Mouse (Mus musculus): ENCODE measurements at regions not wholly inside any gene's neighbourhood (a gene's known extent, or its start where the extent isn't known, plus 50 kb on each side); places are given as distances from the start of the nearest gene placed in this dataset.

DNA sequence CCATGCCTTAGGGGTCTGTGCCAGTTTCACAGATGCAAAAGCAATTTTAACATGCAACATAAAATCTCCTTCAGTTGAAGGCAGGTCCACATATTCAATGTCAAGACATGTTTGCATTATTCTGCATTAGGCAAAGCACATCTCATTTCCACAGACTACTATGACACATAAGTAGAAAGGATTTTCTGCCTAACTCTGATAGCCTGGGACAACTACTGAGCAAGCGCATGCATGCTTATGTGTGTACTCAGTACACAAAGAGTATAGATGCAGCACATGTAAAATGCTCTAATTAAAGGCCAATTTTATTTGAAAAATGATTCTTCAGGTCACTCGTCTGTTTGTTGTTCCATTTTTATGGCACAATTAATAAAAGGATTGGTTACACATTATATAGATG, 707.2 kb upstream of the Fam84a start:
- Histone ChIP-seq H3K4me2 (no peak overlapping the region), H3K27ac (ENCODE audit: low read depth, low read length) (no peak overlapping the region), H3K9me3 (ENCODE audit: control insufficient read depth, low read length) (no peaks in the 10 kb centered on the region), H3K36me3 (ENCODE audit: control insufficient read depth, insufficient read depth, low read length) (no peaks in the 10 kb centered on the region), H3K27me3 (ENCODE audit: control insufficient read depth, insufficient read depth, low read length) (no peaks in the 10 kb centered on the region), H3K4me1 (ENCODE audit: control insufficient read depth, insufficient read depth, low read length) (no peaks in the 10 kb centered on the region), H3K4me3 (ENCODE audit: low read depth, low read length) (no peak overlapping the region), H3K9ac (ENCODE audit: low read length) (no peak overlapping the region)
- DNase-seq (ENCODE audit: low spot score, missing footprints) (no peak), ATAC-seq (ENCODE audit: low FRiP score) (no peak)
- 86% methylated on average over 2 of the region's 2 CpGs for WGBS

DNA sequence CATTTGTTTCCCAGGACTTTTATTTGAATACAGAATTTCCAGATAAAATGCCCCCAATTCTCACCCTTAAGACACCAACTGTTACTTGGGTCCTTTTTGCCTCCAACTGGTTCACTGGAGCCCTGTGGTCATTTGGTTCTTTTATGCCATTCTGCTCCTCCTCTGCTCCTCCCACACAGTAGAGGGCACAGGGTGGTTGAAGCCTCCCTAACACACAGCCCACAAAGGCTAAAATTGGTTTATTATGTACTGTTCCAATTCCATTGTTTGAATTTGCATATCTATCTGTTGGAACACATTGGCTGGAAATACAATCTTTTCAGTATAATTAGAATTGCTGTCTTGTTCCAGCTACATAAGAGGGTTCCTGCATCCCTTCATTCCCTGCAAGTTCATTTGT, 683.7 kb upstream of the Fam84a start:
- no peaks in the 10 kb centered on the region for H3K9me3 ChIP-seq (ENCODE audit: control insufficient read depth, low read length)
- no peaks in the 10 kb centered on the region for H3K4me1 ChIP-seq (ENCODE audit: control insufficient read depth, insufficient read depth, low read length)
- H3K36me3 ChIP-seq (ENCODE audit: control insufficient read depth, insufficient read depth, low read length): no peaks in the 10 kb centered on the region
- ATAC-seq (ENCODE audit: low FRiP score) (no peak), DNase-seq (ENCODE audit: low spot score, missing footprints) (no peak)
- no peak overlapping the region for H3K4me2 ChIP-seq
- no peak overlapping the region for H3K4me3 ChIP-seq (ENCODE audit: low read depth, low read length)
- no peaks in the 10 kb centered on the region for H3K27me3 ChIP-seq (ENCODE audit: control insufficient read depth, insufficient read depth, low read length)
- H3K9ac ChIP-seq (ENCODE audit: low read length): no peak overlapping the region
- no peak overlapping the region for H3K27ac ChIP-seq (ENCODE audit: low read depth, low read length)
